Comparison of ENCODE assay signal across 8 mouse cellular contexts in the genomic region with DNA sequence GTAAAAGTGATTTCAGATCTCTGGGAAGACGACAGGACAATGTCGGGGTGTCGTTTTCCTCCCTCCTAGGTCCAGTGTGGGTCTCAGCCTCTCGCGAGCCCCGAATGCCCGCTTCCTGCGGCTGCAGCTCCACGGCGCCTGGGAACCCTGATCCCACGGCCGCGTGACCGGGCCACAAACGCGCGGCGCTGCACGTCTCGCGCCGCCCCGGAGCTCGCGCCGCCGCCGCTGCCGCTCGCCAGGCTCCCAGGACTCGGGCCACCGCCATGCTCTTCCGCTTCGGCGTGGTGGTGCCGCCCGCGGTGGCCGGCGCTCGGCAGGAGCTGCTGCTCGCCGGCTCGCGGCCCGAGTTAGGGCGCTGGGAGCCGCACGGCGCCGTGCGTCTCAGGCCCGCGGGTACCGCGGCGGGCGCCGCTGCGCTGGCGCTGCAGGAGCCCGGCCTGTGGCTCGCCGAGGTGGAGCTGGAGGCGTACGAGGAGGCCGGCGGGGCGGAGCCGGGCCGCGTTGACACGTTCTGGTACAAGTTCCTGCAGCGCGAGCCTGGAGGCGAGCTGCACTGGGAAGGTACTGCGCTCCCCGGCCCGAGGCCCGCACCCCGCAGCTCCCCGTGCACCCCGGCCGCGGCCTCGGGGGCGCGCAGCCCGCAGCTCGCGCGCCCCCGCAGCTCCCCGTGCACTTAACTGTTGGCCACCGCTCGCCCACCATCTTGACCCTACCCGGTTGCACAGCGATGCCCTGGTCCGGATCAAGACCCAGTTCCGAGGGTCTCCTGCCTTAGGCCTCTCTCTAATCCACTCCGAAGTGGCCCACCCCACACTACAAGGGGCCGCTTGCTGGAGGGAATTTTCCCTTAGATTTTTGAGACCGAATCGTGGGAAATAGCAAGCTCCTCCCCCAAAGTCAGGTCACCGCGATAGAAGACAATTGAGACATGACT. TPM values are rescaled to one million over a fixed set of nuclear protein-coding genes. Genes with fewer than 3 reads are reported as not detected.
A peak's percentile ranks its signal among the peaks of the same experiment; 100 is the strongest.
DNase-seq lines count a peak whose midpoint lies in the region; ATAC-seq and TF ChIP-seq lines count a peak whose summit lies in the region.

Gene Epm2a, plus strand, starts transcription at position 200 of the 937 bp plus-strand sequence.

- TF ChIP-seq POLR2A in testis, adult 2 months (IDR thresholded peaks at IDR 0.05; ENCODE audit: control insufficient read depth, low read depth, low read length) = peak; percentile 57

- peak within 1 kb of the TSS; percentile 89 for H3K9ac ChIP-seq in forebrain, embryonic 14.5 days (ENCODE audit: low read length)
- H3K9ac ChIP-seq in neural tube, embryonic 14.5 days (replicated peaks; ENCODE audit: low read depth, low read length) = peak within 1 kb of the TSS; percentile 89

- peak within 1 kb of the TSS; percentile 96 for H3K27ac ChIP-seq in forebrain, embryonic 14.5 days (ENCODE audit: low read depth, low read length)
- peak within 1 kb of the TSS; percentile 97 for H3K27ac ChIP-seq in neural tube, embryonic 14.5 days (ENCODE audit: low read depth, low read length)
- peak within 1 kb of the TSS; percentile 94 for H3K27ac ChIP-seq in testis, adult 2 months (ENCODE audit: control insufficient read depth, insufficient read depth, low read depth, low read length)

- H3K9me3 ChIP-seq in E14TG2a.4 (ENCODE audit: low read length) = no peaks in the 10 kb centered on the region
- H3K9me3 ChIP-seq in forebrain, embryonic 14.5 days (replicated peaks; ENCODE audit: control insufficient read depth, low read length) = no peaks in the 10 kb centered on the region
- H3K9me3 ChIP-seq in neural tube, embryonic 14.5 days (ENCODE audit: control insufficient read depth, low read length) = no peaks in the 10 kb centered on the region

- H3K36me3 ChIP-seq in E14TG2a.4 (ENCODE audit: insufficient read depth, low read length) = no peaks in the 10 kb centered on the region
- H3K36me3 ChIP-seq in forebrain, embryonic 14.5 days (ENCODE audit: control insufficient read depth, insufficient read depth, low read length) = no peaks in the 10 kb centered on the region
- no peaks in the 10 kb centered on the region for H3K36me3 ChIP-seq in neural tube, embryonic 14.5 days (ENCODE audit: control insufficient read depth, insufficient read depth, low read length)
- no peaks in the 10 kb centered on the region for H3K36me3 ChIP-seq in testis, adult 2 months (ENCODE audit: control insufficient read depth, insufficient read depth, low read length)

- intact Hi-C loops in heart, postnatal 14 days (cut with DNase I) = loop anchor here (2.0 to 10.0 kb wide), 2 partner anchors 63 to 149 kb away; partner anchors contain the start of gene Fbxo30

- H3K4me2 ChIP-seq in forebrain, embryonic 14.5 days (ENCODE audit: low read length) = peak within 1 kb of the TSS; percentile 73
- peak within 1 kb of the TSS; percentile 71 for H3K4me2 ChIP-seq in neural tube, embryonic 14.5 days (ENCODE audit: low read depth, low read length)

- H3K4me3 ChIP-seq in E14TG2a.4 (replicated peaks; ENCODE audit: low read length) = peak within 1 kb of the TSS; percentile 81
- peak within 1 kb of the TSS; percentile 68 for H3K4me3 ChIP-seq in forebrain, embryonic 14.5 days (ENCODE audit: low read depth, low read length)
- H3K4me3 ChIP-seq in neural tube, embryonic 14.5 days (ENCODE audit: low read depth, low read length) = peak within 1 kb of the TSS; percentile 75
- peak within 1 kb of the TSS; percentile 97 for H3K4me3 ChIP-seq in testis, adult 2 months (ENCODE audit: control insufficient read depth, low read depth, low read length)

- under 1% methylated on average over 90 of the region's 106 CpGs for WGBS in forebrain, embryonic 14.5 days
- under 1% methylated on average over 97 of the region's 106 CpGs for WGBS in neural tube, embryonic 14.5 days

- H3K4me1 ChIP-seq in E14TG2a.4 (replicated peaks; ENCODE audit: low read depth, low read length) = peaks cover 16% of the 10 kb centered on the region
- H3K4me1 ChIP-seq in forebrain, embryonic 14.5 days (ENCODE audit: control insufficient read depth, insufficient read depth, low read length) = no peaks in the 10 kb centered on the region
- H3K4me1 ChIP-seq in neural tube, embryonic 14.5 days (ENCODE audit: control insufficient read depth, insufficient read depth, low read length) = peaks cover 4% of the 10 kb centered on the region; the same call in 1 of the 2 replicates
- H3K4me1 ChIP-seq in testis, adult 2 months (ENCODE audit: control insufficient read depth, insufficient read depth, low read length) = peaks cover 9% of the 10 kb centered on the region

- DNase-seq in cerebellum, adult 11 months = peak; percentile 72
- DNase-seq in forebrain, embryonic 14.5 days (ENCODE audit: low spot score) = peak; percentile 84
- DNase-seq in heart, postnatal 14 days = peak; percentile 88
- peak; percentile 77 for DNase-seq in layer of hippocampus, adult 11-12 months (ENCODE audit: low spot score)
- DNase-seq in lung, adult 18-20 months = peak; percentile 88 to 90

- TF ChIP-seq CTCF in E14TG2a.4 (conservative IDR thresholded peaks at IDR 0.05; ENCODE audit: low read length) = no peak
- TF ChIP-seq CTCF in testis, adult 2 months (IDR thresholded peaks at IDR 0.05; ENCODE audit: control insufficient read depth, insufficient read depth, insufficient replicate concordance, low read depth, low read length) = no peak

- peaks cover 6% of the 10 kb centered on the region for H3K27me3 ChIP-seq in E14TG2a.4 (ENCODE audit: insufficient read depth, low read length)
- no peaks in the 10 kb centered on the region for H3K27me3 ChIP-seq in forebrain, embryonic 14.5 days (replicated peaks; ENCODE audit: control insufficient read depth, insufficient read depth, low read length)
- no peaks in the 10 kb centered on the region for H3K27me3 ChIP-seq in neural tube, embryonic 14.5 days (ENCODE audit: control insufficient read depth, insufficient read depth, low read length)
- H3K27me3 ChIP-seq in testis, adult 2 months (ENCODE audit: control insufficient read depth, insufficient read depth, low read length) = no peaks in the 10 kb centered on the region

- peak; percentile 96 for ATAC-seq in forebrain, embryonic 14.5 days
- peak; percentile 97 for ATAC-seq in neural tube, embryonic 14.5 days (ENCODE audit: low read depth)

RNA-seq across cellular contexts. Expression of gene Epm2a, which starts in this region (rescaled TPM):
- 1.0 and 1.1 TPM in 2 replicates for polyA plus RNA-seq in forebrain, embryonic 14.5 days (2014; fragmentation: Nextera tagmentation; extraction: Ambion mirVana)
- total RNA-seq in heart, postnatal 14 days (2021) = 10 to 100 TPM; 19.9 to 21.8 TPM
- 1.9 and 2.5 TPM in 2 replicates for polyA plus RNA-seq in neural tube, embryonic 14.5 days (2014; fragmentation: Nextera tagmentation; extraction: Ambion mirVana)
- 2.4 and 2.5 TPM in 2 replicates for polyA plus RNA-seq in testis, adult 2 months (2012; rRNA removed)

Comparison
In these comparisons a context has a peak if more than half of its experiments do, and no peak if none do; other contexts are left out.
1. Peak in every context shown above with its lines: DNase-seq, ATAC-seq, H3K4me3 ChIP-seq and H3K27ac ChIP-seq.